Mouse (Mus musculus) left cerebral cortex, adult 9 months (tissue): ENCODE measurements around the gene Senp7.
"Not testable (repeated sequence)": the region's sequence is repeated elsewhere in the genome, so short reads cannot be mapped to it uniquely, and the experiment has no call there.

Source experiments
- DNase-seq, 2 experiments: peaks; one replicate each; pipeline ENCODE4 v3.0.0; 2022; ENCODE audit warnings: low spot score in 2 of 2

Senp7 gene

DNA sequence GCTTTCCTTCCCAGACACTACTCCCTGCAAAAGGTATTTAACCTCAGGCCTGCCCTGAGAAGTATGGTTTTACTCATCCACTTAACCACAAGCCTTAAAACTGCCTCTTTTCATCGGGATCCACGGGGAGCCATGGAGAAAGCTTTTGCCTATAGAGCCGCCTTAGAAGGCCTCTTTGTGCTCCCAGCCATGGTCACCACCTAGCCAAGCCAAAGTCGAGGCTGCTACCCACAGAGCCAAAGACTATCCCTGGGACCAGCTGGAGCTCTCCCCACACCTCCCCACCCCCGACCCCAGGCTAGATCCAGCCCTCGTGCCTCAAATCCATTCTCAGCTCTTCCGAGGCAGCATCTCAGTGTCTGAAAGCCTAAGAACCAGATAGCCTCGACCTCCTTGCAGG is 18.0 kb downstream of the Senp7 start:
- no peak for DNase-seq

DNA sequence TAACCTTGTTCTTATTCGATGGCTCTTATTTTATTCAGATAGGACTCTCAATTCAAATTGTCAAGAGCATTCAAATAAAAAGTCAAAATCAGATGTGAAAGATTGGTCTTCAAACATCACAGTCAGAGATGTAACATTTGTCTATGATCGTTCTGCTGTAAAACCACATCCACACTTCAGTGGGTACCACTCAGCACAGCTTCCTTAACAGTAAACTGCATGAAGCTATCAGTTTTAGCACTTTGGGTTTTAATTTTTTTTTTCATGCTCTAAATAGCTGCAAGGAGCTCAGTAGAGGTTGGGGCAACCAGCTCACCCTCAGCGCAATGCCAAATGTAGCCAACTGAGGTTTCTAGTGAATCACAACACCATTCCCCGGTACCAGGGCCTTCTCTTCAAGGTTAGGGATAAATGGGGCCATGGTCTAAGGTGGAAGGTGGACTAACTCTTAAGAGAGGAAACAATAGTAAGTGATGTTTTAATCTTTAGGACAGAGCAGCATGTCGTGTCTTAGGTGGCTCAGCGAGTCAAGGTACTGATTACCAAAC is 20.5 kb downstream of the Senp7 start:
- no peak for DNase-seq

DNA sequence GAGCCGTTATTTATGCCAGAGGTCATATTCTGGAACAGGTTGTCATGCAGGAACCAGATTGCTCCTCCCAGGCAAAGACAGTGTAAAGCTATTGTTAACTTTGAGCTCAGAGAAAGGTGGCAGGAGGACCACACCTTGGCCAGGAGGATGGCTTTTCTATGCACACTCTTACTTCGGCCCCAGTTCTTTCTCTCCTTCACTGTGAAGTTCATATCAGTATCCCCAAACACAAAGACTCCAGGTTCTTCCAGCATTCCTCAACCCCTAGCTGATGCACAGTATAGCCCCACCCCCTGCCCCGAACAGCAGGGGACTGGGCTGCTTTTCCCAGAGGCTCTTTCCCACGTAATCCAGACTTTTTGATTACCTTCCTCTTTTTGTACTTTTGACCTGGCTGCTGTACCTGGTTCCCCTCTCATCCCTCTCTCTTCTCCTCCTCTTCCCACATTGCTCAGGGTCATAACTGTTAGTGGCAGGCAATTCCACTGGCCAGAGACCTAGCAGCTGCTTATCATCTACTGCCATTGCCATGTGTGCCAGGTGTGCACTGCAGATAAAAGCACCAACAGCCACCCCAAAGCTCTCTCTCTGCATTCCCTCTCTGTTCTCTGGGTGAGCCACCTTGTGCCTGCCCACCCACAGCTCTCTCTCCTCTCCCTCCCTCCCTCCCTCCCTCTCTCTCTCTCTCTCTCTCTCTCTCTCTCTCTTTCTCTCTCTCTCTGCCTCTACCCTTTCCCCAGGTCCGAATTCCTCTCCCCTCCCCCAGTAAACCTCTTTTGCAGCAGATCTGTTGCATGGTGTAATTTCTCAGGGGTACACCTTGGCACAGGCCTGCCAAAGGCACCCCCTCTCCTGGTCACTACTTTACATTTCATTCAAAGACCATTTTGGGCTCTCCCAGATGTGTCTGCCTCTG is 23.4 kb downstream of the Senp7 start:
- DNase-seq, result no peak

DNA sequence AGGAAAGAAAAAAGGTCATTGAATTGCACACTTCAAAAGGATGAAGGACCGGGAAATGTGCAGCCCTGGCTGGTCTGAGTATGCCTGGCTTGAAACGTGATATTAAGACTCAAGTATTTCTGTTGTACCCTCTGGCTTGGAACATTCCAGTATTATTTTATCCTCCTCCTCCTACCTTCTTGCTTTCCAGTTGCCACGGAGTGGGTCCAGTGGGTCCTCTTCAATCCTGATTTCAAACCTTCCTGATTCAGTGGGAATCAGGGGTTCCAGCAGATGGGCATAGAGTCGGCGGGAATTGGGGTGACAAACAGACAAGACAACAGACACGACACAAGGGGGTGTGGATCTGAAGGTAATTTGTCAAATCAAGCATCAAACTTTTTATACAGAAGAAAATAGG is 24.4 kb downstream of the Senp7 start:
- no peak for DNase-seq

DNA sequence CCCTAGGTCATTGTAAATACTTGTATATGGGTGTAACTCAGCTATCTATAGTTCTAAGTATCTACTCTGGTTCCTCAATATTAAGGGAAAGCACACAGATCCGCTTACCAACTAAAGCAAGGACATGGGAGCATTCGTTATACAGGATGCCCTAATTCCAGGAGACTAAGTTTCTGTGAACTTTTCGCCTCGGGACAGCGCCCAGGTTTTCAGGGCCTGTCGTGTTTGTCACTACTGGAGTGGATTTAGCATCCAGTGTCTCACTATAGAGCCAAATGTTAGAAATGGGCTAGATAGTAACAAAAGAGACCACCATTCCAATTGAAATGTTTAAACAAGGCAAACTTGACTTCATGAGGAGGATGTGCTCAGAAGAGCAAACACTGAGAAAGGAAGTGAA is 25.0 kb downstream of the Senp7 start:
- not testable (repeated sequence) for DNase-seq

DNA sequence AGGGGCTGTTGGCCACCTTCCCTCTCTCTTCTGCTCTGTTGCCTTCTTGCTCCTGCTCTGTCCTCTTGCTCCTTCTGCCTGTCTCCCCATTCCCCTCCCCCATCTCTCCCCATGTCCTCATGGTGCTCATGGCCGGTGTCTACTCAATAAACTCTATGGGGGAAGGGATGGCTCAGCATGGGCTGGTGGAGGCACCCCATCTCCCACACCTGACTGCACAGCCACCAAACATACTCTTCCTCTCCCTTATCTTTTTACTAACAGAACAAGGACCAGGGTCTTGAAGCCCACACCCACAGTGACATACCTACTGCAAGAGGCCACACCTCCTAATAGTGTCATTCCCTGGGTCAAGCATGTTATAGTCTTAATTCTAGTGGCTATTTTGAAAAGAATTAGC is 26.0 kb downstream of the Senp7 start:
- DNase-seq, result no peak

DNA sequence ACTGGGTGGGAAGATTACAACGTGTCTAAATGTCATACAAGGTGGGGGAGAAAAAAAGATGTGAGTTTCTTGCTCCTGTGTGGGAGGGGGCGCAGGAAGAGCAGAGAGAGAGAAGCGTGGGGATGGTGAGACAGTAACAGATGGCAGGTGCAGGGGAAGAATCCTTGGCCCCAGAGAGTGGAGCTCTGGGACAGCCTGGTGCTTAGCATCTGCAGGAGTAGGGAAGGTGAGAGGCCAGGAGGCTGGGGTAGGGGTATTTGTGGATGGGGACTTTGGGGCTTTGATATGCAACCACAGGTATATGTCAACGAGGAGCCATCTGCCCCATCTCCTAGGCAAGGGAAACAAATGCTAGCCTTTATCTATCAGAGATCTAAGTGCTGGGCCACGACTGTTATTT is 26.4 kb downstream of the Senp7 start:
- DNase-seq, result no peak

DNA sequence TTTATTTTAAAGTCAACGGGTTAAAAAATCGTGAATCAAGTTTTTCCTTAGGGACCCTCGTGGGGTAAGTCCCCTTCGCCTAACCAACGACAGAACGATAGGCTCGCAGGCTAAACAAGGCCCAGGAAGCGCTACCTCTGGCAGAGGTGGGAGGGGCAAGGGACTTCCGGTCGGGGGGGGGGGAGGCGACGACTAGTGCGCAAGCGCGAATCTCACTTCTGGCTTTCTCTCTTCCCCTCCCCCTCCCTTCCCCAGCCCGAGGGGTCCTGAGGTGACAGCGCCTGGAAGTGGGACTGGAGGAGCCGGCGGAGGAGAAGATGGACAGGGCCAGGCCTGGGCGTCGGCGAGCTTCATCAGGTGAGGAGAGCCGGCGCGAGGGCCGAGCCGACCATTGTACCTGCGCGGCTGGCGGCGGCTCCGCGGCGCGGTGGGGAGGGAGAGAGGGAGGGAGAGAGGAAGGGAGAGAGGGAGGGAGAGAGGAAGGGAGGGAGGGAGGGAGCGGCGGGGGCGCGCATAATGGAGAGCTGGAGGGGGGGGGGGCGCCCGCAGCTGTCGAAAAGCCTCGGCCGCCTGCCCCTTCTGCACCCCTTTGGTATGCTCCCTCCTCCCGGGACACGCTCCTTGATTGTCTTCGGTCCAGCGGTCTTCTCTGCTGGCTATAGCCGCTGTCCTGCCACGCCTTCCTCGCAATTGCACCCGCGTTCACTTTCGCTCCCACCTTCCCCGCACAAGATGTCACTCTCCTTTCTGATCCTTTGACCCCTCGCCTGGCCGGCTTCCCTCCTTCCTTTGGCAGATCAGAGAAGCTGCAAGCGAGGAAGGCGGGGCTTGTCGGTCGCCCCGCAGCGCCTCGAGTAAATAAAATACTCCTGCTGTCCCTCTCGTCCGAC is 27.3 kb downstream of the Senp7 start:
- peak; percentile 50 to 80 for DNase-seq

DNA sequence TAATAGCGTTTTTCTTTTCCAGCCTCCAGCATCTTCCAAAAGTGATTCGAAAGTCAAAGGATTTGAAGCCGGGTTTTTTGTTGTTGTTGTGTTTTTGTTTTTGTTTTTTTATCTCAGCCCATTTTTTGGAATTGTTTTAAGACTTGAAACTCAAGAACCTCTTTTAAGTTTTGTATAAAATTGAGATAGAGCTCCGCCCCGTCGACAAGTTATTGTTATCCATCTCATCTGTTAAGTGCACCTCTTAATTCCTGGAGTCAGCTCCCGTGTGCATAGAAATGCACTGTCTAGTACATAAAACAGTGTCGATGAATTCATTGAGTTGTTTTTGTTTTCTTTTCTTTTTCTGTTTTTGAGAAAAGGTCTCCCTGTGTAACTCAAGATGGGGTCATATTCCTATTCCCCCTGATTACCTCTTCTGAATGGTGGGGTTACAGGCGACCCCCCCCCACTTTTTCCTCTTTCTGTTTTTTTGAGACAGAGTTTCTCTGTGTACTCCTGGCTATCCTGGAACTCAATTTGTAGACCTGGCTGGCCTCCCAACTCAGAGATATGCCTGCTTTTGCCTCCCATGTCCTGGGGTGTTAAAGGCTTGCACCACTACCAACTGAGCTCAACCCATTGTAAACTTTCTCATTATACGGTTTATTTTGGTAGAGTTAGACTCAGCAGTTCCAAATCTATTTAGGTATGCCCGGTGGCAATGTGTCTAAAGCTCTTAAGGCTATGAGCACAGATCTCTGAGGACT is 28.2 kb downstream of the Senp7 start:
- no peak for DNase-seq

DNA sequence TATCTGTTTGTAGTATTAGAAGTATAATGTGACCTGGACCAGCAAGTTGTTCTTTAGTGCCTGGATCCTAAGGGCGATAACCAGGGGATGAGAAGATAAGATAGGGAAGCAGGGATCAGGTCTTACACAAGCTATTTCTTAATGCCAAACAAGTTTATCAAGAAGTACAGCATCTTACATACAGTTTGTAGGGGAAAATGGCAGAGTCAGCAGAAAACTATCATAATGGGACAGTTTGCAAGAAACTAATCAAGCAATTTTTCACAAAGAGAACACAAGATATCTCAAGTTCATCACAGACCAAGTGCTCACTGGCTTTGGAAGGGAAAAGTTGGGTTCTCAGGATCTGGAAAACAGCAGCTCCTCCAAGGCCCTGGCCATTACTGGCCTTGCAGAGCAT is 31.3 kb downstream of the Senp7 start:
- no peak for DNase-seq

DNA sequence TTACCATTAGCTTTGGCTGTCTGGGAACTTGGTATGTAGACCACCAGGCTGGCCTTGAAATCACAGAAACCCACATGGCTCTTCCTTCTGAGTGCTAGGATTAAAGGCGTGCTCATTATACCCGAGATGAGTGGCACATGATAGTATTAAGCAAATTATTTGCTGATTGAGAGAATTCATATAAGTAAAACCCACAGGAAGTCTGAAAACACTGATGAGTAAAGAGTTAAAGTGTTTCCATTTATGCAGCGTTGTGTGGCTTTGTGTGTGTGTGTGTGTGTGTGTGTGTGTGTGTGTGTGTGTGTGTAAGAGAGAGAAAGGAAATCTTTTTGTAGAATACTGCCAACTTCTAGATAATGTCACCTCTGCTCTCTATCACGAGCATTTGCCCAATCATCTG is 33.6 kb downstream of the Senp7 start:
- no peak for DNase-seq

DNA sequence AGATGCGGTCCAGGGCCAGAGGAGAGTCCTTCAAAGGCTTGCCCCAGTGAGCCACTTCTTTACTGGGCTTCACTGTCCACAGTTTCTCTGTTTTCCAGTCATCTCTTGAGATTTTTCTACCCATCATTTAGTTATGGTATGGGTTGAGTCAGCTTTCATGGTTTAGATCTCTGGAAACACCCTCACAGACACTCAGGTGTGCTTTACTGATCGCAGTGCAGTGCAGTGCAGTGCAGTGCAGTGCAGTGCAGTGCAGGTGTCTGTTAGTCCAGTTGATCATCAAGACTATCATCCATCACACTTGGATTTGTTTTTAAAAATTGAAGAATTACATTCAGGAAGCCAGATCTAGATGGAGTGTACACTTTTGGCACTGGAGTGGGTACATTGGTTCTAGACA is 38.2 kb downstream of the Senp7 start:
- DNase-seq, result no peak

DNA sequence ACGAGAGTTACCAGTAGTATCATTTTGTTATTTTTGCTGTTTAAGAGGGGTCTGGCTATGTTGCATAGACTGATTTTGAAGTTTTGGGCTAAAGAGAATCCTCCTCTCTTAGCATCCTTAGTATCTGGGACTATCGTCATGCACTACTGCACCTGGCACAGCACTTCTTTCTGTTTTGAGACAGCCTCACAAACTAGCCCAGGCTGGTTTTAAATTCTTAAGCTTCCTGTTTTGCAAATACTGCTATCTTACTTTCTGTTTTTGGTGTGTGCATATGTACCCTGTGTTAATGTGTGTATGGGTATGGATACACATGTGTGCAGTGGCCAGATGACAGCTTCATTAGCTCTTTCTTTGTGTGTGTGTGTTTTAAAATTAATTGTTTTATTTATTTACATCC is 42.2 kb downstream of the Senp7 start:
- DNase-seq, result no peak

DNA sequence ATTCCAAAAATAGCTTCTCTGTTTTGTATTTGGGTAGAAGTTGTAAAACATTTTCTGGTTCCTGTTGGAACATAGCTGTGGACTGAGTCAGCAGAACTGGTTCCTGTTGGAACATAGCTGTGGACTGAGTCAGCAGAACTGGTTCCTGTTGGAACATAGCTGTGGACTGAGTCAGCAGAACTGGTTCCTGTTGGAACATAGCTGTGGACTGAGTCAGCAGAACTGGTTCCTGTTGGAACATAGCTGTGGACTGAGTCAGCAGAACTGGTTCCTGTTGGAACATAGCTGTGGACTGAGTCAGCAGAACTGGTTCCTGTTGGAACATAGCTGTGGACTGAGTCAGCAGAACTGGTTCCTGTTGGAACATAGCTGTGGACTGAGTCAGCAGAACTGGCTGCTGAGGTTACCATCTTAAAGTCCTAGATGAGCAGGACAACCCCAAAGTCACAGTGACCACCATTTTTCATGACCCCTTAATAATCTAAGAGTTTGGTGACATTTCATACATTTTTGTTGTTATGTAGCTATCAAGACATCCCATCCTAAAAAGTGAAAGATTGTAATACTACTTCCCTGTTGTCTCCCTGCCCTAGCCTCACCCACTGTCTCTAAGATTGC is 48.4 kb downstream of the Senp7 start:
- not testable (repeated sequence) for DNase-seq

DNA sequence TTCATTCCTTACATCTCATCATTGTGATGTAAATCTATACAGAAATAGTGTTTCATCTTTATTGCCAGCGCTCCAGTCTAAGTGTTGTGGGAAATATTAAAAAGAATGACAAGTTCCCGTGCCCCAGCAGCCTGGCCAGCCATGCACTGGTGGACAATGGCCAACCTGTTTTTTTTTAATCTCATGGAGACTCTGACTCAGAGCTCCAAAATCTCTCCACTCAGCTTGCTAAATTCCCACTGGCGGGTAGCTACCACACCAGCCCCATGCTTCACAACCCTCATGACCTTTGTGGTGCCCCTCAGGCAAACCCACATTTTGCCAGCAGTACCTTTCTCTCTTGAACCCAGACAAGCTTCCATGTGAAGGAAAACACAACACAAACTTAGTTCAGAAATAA is 67.6 kb downstream of the Senp7 start:
- no peak for DNase-seq

DNA sequence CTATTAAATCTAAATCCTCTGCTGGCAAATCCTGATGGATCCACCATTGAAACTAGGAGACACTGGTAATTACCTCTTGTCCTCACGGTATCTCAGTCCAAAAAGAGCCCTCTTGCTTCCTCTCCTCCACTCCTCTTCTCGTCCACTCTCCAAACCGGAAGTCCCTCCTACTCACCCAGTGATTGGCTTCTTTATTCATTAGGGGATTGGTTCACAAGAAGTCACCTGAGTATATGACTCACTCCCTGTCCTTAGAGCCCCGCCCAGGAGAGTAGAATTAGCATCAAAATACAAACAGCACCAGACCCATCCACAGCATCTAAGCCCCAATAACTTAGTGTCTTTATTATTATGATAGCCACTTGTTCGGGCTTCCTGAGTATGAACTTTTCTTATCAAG is 68.0 kb downstream of the Senp7 start:
- DNase-seq, result no peak

DNA sequence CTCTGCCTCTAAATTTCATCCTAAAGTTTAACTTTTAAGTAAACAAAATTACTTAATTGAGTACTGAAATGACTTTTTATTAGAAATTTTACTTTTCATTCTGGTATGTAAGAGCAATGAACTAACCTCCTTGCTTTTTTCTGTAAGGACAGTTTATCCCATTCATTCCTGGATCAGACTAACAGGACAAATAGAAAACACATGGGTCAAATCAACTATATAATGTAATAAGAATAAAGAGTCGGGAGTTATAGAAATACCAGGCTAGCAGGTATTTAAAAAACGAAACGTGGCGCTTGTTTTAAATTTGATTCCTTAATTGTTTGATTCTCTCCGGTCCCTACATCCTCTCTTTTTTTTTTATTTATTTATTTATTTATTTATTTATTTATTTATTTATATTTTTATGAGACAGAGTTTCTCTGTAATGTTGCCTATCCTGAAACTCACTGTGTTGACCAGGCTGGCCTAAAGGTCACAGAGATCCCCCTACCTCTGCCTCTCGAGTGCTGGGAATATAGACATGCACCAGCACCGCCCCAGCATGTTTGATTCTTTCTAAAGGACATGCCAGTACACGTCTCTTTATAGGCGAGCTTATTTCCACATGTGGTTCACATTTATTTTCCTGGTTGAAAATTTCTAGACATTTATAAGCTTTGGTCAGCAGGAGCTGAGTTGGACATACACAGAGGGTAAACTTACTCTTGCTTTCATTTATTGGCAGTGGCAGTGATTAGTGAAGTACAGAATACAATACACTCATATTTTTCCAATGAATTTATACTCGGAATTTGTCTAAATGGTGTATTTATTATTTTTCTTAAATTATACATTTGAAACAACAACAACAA is 69.4 kb downstream of the Senp7 start:
- DNase-seq, result no peak

DNA sequence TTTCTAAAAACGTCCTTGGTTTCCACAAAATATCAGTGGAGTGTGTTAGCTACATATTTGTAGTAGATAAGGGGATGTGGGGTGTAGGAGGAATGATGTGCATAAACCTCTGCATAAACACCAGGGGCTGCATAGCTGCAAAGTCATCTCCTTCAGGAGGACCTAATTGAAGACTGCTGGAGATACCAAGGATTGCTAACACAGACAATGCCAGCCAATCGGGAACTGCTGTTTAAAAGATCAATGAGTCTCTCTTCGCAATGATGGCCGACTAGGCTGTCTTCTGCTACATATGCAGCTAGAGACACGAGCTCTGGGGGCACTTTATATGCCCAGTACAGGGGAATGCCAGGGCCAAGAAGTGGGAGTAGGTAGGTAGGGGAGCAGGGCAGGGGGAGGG is 74.4 kb downstream of the Senp7 start:
- no peak for DNase-seq

DNA sequence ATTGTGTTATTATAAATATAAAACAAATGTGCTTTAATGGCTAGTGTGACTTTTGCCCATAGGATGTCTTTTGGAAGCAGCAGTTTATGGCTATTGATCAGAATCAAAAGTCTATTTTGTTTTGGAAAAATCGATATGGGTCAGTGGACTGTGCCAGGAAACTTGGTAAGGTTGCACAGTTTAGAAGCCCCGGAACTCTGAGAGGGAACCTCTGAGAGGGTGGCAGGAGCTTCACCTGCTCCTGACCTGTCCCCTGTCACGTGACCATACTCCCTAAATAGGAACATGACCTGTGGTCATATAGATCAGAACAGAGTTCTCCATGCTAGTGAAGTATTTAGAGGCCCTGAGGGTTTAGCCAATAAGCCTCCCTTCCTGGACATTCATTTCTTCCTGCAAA is 75.9 kb downstream of the Senp7 start:
- DNase-seq, result no peak

DNA sequence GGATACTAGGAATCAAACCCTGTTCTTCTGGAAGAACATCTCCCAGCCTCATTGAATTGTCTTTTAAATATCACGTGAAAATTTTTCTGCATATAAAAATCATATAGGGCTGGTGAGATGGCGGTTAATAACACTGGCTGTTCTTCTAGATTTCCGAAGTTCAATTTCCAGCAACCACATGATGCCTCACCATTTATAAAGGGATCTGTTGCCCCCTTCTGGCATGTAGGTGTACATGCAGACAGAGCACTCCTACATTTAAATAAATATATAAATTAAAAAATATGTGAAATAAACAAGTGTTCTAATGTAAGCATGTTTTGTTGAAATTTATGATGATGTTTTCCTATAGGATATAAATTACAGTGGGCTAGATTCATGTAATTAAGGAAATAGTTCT is 83.5 kb downstream of the Senp7 start:
- no peak for DNase-seq

DNA sequence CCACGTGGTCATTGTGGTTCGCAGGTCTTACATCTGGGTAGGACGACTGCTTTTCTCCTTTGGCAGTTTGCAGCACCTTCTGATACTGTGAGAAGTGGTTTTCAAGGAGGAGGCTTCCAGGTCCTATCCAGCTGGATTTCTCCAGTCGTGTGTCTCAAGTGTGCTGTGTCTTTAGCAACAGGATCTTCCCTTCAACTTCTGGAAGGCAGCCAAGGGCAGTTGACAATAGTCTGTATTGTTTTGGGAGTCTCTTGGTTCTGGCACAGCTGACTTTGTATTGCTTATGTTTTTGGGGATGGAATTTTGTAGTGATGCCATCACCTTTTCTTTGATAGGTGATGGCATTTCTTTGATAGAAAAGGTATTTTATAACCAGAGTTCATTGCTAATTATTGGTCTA is 86.0 kb downstream of the Senp7 start:
- DNase-seq, result no peak
